Mouse (Mus musculus) heart, adult 2 months (tissue): ENCODE results near the gene Acta2.

Source experiments
- EP300 ChIP-seq: fragments of 200-500 bp; IDR thresholded peaks from 2 replicates; pipeline ENCODE4 v1.6.1; 2011; ENCODE audit warnings: low read depth, low read length, control low read depth; ENCODE audit not compliant: insufficient read depth
- POLR2A ChIP-seq: fragments of 200-500 bp; IDR thresholded peaks from 2 replicates; pipeline ENCODE4 v1.6.1; 2011; ENCODE audit warnings: mild to moderate bottlenecking, low read depth, low read length, control low read depth; ENCODE audit not compliant: insufficient read depth

DNA sequence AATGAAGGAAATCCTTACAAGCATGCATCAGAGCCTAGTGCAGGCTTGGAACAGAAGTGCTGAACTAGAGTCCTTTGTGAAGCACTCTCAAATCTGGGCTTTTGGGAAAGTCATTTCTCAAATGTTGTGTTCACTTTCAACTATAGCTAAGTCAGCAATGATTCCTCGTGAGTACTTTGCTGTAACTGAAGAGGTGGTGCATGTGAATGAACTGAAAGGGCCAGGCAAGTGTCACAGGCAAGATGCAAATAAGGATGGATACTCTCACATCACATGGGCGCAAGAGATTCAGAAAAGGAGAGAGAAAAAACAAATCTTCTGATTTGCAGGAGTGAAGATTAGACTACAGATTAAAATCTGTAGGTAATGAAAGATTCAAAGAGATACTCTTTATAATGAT lies 45.0 kb upstream of the Acta2 start:
- TF ChIP-seq POLR2A = no peak
- no peak for TF ChIP-seq EP300
